Mouse (Mus musculus) gastrocnemius, adult 8-10 months (tissue): Measurements from ENCODE around the gene Sgo2b. TPM values are rescaled to one million over a fixed set of nuclear protein-coding genes. Genes with fewer than 3 reads are reported as not detected.
A peak's percentile ranks its signal among the peaks of the same experiment; 100 is the strongest.
"Not testable (repeated sequence)": the region's sequence is repeated elsewhere in the genome, so short reads cannot be mapped to it uniquely, and the experiment has no call there.

Source experiments
- DNase-seq, 2 experiments: peaks; one replicate each; pipeline ENCODE4 v3.0.0; 2022; ENCODE audit warnings: low spot score in 2 of 2
- total RNA-seq, 4 experiments: library from RNA; stranded (reverse); gene quantifications; 2 replicates each; pipeline ENCODE4 v1.2.4; 2022

The Sgo2b gene
- not detected for total RNA-seq

- no peak for DNase-seq
These were observed at the start of gene Sgo2b for GRCm38 (mm10) chr8:63951626-63952377. Gene Sgo2b (minus strand): TSS chr8:63952248.

- DNase-seq: not testable (repeated sequence)
These were observed 18.8 kb upstream of the Sgo2b start for GRCm38 (mm10) chr8:63970612-63971391.

- no peak for DNase-seq
These were observed 9.2 kb upstream of the Sgo2b start for GRCm38 (mm10) chr8:63961032-63961785.

GRCm38 (mm10) chr8:63953802-63954201, 1.8 kb upstream of the Sgo2b start:
- not testable (repeated sequence) for DNase-seq

- DNase-seq: no peak
These were observed 18.9 kb downstream of the Sgo2b start for GRCm38 (mm10) chr8:63933171-63933570.

GRCm38 (mm10) chr8:63929301-63930097, 22.5 kb downstream of the Sgo2b start:
- no peak for DNase-seq

- DNase-seq: no peak
These were observed 30.6 kb downstream of the Sgo2b start for GRCm38 (mm10) chr8:63921257-63921960.

GRCm38 (mm10) chr8:63895096-63895495, 57.0 kb downstream of the Sgo2b start:
- no peak for DNase-seq

GRCm38 (mm10) chr8:63878353-63878752, 73.7 kb downstream of the Sgo2b start:
- no peak for DNase-seq

- DNase-seq: peak in 1 of 2 experiments; percentile 8
These were observed 74.7 kb downstream of the Sgo2b start for GRCm38 (mm10) chr8:63877393-63877792.

GRCm38 (mm10) chr8:63876949-63877348, 75.1 kb downstream of the Sgo2b start:
- DNase-seq: no peak
